Mouse (Mus musculus) heart, adult 10 weeks (tissue): Measurements from ENCODE around the gene Tmem161a. TPM values are rescaled to one million over a fixed set of nuclear protein-coding genes. Genes with fewer than 3 reads are reported as not detected.

Source experiments
- polyA plus RNA-seq: library from polyadenylated mRNA; stranded (reverse); fragments of 350-450 nt; fragmentation: Illumina TruSeq; extraction: RNeasy Lipid Tissue Mini Kit (QIAGEN cat#74804); gene quantifications from one replicate; pipeline ENCODE4 v1.2.3, GENCODE M21; 2014; ENCODE audit warnings: low read depth, low replicate concordance

The Tmem161a gene
- 82.1 TPM for polyA plus RNA-seq

DNA sequence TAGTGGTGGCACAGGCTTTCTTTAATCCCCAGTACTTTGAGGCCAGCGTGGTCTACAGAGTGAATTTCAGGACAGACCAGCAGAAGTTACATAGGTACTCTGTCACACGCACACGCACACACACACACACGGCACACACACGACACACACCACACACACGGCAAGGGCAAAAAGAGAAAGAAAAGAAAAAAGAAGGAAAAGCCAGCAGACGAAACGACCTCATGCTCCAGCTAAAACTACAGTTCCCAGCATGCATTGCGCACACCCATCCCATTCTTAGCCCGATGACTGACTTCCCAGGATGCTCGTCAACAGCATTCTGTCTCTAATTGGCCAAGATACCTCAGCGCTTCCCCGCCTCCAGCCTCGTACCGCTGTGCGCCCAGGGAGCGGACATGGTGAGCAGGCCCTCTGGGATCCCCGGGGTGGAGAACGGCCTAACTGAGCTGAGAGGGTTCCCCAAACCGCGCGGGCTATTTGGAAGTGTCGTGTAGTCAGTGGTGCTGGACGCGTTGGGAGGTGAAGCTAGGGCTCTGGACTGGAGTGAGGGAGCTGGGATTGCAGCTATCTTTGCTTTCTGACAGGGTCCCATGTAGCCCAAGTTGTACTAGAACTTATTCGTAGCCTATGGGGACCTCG, at the start of gene Tmem161a:
Tmem161a (plus strand) TSS at position 314 of the 639 bp plus-strand sequence.

DNA sequence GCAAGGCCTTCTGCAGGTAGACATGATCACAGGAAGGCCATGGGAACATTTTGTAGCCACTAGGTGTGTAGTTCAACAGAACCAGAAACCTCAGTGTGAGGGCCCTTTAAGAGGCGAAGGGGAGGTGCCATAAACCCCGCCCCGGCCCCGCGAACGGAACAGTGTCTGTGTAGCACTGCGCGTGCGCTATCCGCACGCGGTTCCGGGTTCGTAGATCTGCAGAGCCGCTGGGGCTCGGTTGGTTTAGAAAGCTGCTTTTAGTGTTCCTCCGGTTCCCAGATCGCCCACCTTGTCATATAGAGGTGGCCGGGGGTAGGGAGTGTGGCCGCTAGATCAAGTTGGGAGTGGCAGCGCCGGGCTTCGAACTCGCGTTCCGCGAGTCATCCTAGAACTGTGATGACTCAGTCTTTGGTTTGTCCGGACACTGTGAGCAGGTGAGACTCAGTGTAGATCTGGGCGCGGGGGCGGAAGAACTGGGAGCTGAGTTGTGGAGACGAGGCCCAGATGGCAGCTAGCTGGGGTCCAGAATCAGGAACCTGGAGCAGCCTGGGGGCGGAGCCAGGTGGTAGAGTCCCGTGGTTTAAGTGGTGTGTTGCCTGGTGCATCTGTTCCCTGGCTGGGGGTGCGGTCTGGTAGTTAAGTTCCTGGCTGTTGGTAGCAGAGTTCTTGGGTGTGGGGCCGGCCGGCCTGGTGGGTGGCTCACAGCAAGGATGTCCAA, 40.8 kb upstream of the Tmem161a start, which contains the start of gene Nr2c2ap:
Nr2c2ap (plus strand) TSS at position 168 of the 718 bp plus-strand sequence.

DNA sequence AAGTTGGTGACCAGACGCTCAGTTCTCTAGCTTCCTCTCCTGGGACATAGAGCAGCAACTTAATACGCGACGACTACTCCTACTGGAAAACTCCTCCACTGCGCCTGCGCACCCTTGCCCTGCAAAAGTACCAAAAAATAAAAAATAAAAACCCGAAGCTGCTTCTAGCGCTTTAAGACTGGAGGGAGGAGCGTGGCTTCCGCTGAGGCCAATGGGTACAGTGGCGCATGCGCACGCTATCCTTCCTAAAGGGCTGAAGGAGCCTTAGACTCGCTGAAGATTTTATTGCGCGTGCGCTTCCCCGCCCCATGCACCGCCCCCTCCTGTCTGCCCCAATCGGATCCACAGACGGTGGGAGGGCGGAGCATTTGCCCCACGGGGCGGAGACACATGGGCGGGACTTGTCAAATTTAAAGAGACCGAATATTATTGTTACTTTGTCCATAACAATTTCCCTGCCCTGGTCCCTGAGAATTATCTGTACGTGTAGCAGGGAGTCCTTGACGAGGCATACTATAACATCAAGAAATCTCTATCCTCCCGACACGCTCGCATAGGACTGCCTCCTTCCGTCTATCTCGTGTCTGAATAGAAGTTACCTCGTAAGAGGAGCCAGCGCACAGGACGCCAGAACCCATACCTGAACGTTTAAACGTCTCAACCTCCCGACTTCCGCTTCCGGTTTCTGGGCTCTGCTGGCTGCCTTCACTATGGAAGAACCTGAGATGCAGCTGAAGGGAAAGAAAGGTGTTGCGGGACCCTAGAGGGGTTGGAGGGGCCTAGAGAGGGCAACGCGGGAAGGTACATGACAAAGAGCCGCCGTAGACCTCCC, 32.9 kb upstream of the Tmem161a start, which contains the start of the genes Rfxank, Borcs8 and Mef2b:
Rfxank (minus strand) TSS at position 129 of the 832 bp plus-strand sequence.
Borcs8 (plus strand) TSS at position 474 of the 832 bp plus-strand sequence.
Mef2b (plus strand) TSS at position 686 of the 832 bp plus-strand sequence.

DNA sequence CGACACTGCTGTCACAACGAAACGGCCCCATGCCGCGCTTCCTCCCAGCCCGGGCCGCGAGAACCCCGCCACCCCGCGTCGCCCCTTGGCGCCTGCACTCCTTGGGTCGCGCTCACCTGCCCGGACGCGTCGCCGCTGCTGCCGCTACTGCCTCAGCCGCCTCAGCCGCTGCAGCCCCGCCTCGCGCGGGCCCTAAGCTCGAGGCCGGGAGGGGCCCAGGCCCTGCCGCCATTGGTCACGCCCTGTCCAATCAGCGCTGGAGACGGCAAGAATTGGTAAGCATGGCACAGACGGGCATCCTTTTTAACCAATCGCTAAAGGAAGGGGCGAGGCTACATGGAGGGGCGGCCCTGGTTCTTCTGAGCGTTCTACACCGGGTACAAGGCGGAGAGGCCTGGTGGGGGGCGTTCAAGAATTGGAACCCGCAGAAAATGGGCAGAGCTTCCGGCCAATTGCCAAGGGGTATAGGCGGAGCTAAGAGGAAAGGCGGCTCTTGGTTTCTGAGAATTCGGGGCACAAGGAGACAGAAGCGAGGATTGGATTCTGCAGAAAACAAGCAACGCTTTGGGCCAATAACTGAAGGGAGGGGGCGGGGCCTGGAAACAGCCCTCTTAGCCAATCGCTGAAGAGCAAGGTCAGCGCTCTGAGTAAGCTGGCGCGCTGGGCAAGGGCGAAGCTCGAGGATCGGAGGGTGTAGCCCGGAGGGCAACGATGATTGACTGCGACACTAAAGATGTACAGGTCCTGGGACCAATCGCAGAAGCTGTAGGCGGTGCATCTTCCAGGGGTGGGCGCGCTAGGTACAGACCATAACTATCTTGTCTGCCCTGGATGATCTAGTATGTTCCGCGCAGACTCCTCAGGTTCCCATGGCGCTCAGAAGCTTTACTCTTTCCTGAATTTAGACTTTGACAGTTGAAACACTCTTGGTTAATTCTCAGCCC, 40.2 kb downstream of the Tmem161a start, which contains the start of gene Slc25a42:
Slc25a42 (minus strand) TSS at position 194 of the 944 bp plus-strand sequence.

Other genes with a start within 250 kb of the Tmem161a start
- gene Gatad2a, start 176.0 kb upstream of the Tmem161a start, polyA plus RNA-seq: 18.1 TPM
- 24.1 TPM for gene Mau2, start 129.6 kb upstream of the Tmem161a start, polyA plus RNA-seq
- 22.7 TPM for gene Sugp1, start 129.5 kb upstream of the Tmem161a start, polyA plus RNA-seq
- 1.7 TPM for gene Tm6sf2, start 99.4 kb upstream of the Tmem161a start, polyA plus RNA-seq
- not detected for gene Hapln4, start 88.9 kb upstream of the Tmem161a start, polyA plus RNA-seq
- gene Ncan, start 51.5 kb upstream of the Tmem161a start, polyA plus RNA-seq: not detected
- 9.2 TPM for gene Nr2c2ap, start 41.0 kb upstream of the Tmem161a start, polyA plus RNA-seq
- 25.8 TPM for gene Rfxank, start 33.2 kb upstream of the Tmem161a start, polyA plus RNA-seq
- gene Borcs8, start 32.9 kb upstream of the Tmem161a start, polyA plus RNA-seq: 32.6 TPM
- not detected for gene Mef2b, start 32.6 kb upstream of the Tmem161a start, polyA plus RNA-seq
- gene Slc25a42, start 39.9 kb downstream of the Tmem161a start, polyA plus RNA-seq: 59.6 TPM
- 26.3 TPM for gene Sugp2, start 61.9 kb downstream of the Tmem161a start, polyA plus RNA-seq
- gene Armc6, start 62.1 kb downstream of the Tmem161a start, polyA plus RNA-seq: 8.0 TPM
- gene Homer3, start 110.5 kb downstream of the Tmem161a start, polyA plus RNA-seq: 7.0 TPM
- gene Ddx49, start 130.1 kb downstream of the Tmem161a start, polyA plus RNA-seq: 22.8 TPM
- 126 TPM for gene Cope, start 130.2 kb downstream of the Tmem161a start, polyA plus RNA-seq
- gene Cers1, start 143.4 kb downstream of the Tmem161a start, polyA plus RNA-seq: 0.68 TPM
- not detected for gene Gdf1, start 157.5 kb downstream of the Tmem161a start, polyA plus RNA-seq
- gene Upf1, start 180.9 kb downstream of the Tmem161a start, polyA plus RNA-seq: 27.5 TPM
- gene Comp, start 201.2 kb downstream of the Tmem161a start, polyA plus RNA-seq: 11.6 TPM